Mouse (Mus musculus): ENCODE results near the gene Adora2b.

DNA sequence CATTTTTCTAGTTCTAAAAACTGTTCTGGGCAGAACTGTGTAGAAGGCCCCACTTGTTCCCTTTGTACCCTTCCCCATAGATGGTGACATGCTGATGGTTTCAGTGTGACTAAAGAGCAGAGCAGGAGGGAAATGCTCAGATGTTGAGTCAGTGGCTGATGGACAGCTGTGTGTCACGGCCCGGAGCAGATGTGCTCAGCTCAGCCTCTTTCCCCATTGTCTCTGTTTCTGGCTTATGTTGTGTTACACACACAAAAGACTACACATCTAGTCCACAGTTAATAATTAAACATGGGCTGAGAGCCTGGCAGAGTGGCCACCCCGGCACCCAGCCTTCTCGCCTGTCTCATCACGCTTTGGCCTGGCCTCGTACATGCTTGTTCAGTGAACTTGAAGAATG, 31.0 kb upstream of the Adora2b start:
- TF ChIP-seq GATA1 (IDR thresholded peaks at IDR 0.05; ENCODE audit: borderline replicate concordance, low read length) (no peak), FLI1 (IDR thresholded peaks at IDR 0.05; ENCODE audit: low read length) (no peak)

All from megakaryocyte, embryonic 14.5 days (primary cell).